Mouse (Mus musculus) intestine, postnatal 0 days (tissue): Measurements from ENCODE around the gene Tnip2. TPM values are rescaled to one million over a fixed set of nuclear protein-coding genes. Genes with fewer than 3 reads are reported as not detected.

Source experiments
- ATAC-seq: fragments of 200-750 bp; cut with Nextera tagmentation; 2 replicates; pipeline ENCODE4 v1.8.0; 2017; ENCODE audit warnings: mild to moderate bottlenecking, moderate TSS enrichment, moderate library complexity
- H3K27ac ChIP-seq: fragments of 300-500 bp; sonication (generic); 2 replicates; pipeline ENCODE4 v1.5.1; 2014; ENCODE audit warnings: mild to moderate bottlenecking, low read depth, low read length, moderate library complexity
- H3K27me3 ChIP-seq: fragments of 300-500 bp; sonication (generic); replicated peaks from 2 replicates; pipeline ENCODE4 v1.6.1; 2014; ENCODE audit warnings: low read length, mixed read lengths; ENCODE audit not compliant: control insufficient read depth, insufficient read depth
- H3K36me3 ChIP-seq: fragments of 300-500 bp; sonication (generic); 2 replicates; pipeline ENCODE4 v1.6.1; 2014; ENCODE audit warnings: mild to moderate bottlenecking, moderate library complexity; ENCODE audit not compliant: control insufficient read depth, insufficient read depth
- H3K4me1 ChIP-seq: fragments of 300-500 bp; sonication (generic); replicated peaks from 2 replicates; pipeline ENCODE4 v1.6.1; 2014; ENCODE audit warnings: antibody characterized with exemption, low read length, mixed read lengths; ENCODE audit not compliant: control insufficient read depth, insufficient read depth
- H3K4me2 ChIP-seq: fragments of 300-500 bp; sonication (generic); replicated peaks from 2 replicates; pipeline ENCODE4 v1.6.1; 2014; ENCODE audit warnings: low read depth, mild to moderate bottlenecking, moderate library complexity
- H3K4me3 ChIP-seq: fragments of 300-500 bp; sonication (generic); 2 replicates; pipeline ENCODE4 v1.5.1; 2014; ENCODE audit warnings: low read depth, low read length
- H3K9ac ChIP-seq: fragments of 300-500 bp; sonication (generic); 2 replicates; pipeline ENCODE4 v1.6.1; 2014; ENCODE audit warnings: mild to moderate bottlenecking, low read depth, low read length
- H3K9me3 ChIP-seq: fragments of 300-500 bp; sonication (generic); 2 replicates; pipeline ENCODE4 v1.6.1; 2016; ENCODE audit warnings: mixed run types; ENCODE audit not compliant: control insufficient read depth
- CTCF ChIP-seq: sonication (generic); IDR thresholded peaks from 2 replicates; pipeline ENCODE4 v1.5.1; 2016; ENCODE audit warnings: low read depth, mild to moderate bottlenecking, control low read depth, antibody characterized with exemption, moderate library complexity
- WGBS: fragments of 180-500 bp; shearing (Covaris S2); extraction: QIAGEN DNeasy Blood & Tissue Kit; methylation state at CpG from one replicate; pipeline ENCODE4 v1.1.7; 2014; 5-methylcytosine and 5-hydroxymethylcytosine counted together
- polyA plus RNA-seq: library from polyadenylated mRNA; unstranded; fragments of >200 nt; fragmentation: Nextera tagmentation; extraction: Ambion mirVana; gene quantifications from 2 replicates; pipeline ENCODE4 v1.2.1, GENCODE M21; 2015

The Tnip2 gene
- 8.9 and 10.3 TPM in 2 replicates for polyA plus RNA-seq

- no peaks in the 10 kb centered on the region for H3K27me3 ChIP-seq
- H3K4me2 ChIP-seq: peak within 1 kb of the TSS; percentile 92
- WGBS: under 1% methylated on average over 62 of the region's 64 CpGs
- H3K36me3 ChIP-seq: no peaks in the 10 kb centered on the region
- peak within 1 kb of the TSS; percentile 78 for H3K9ac ChIP-seq
- peak within 1 kb of the TSS; percentile 68 for H3K27ac ChIP-seq
- H3K4me3 ChIP-seq: peak within 1 kb of the TSS; percentile 78
- H3K4me1 ChIP-seq: peaks cover 5% of the 10 kb centered on the region
- H3K9me3 ChIP-seq: no peaks in the 10 kb centered on the region
- no peak for TF ChIP-seq CTCF
- peak; percentile 98 for ATAC-seq
Observed at GRCm38 (mm10) chr5:34513466-34514217, at the start of gene Tnip2. TSS of gene Tnip2 (minus strand) at chr5:34513991.

GRCm38 (mm10) chr5:34551821-34552220 lies 38.0 kb upstream of the Tnip2 start:
- TF ChIP-seq CTCF: no peak
- WGBS: 93% methylated on average over 4 of the region's 4 CpGs
- peaks cover 3% of the 10 kb centered on the region; the same call in 1 of the 2 replicates for H3K4me1 ChIP-seq
- H3K9me3 ChIP-seq: no peaks in the 10 kb centered on the region
- no peak for ATAC-seq
- peaks cover 26% of the 10 kb centered on the region for H3K36me3 ChIP-seq
- H3K9ac ChIP-seq: no peak overlapping the region
- no peak overlapping the region for H3K4me2 ChIP-seq
- H3K27ac ChIP-seq: no peak overlapping the region
- H3K27me3 ChIP-seq: peaks cover 7% of the 10 kb centered on the region; the same call in 1 of the 2 replicates
- H3K4me3 ChIP-seq: no peak overlapping the region

GRCm38 (mm10) chr5:34550251-34550650 lies 36.5 kb upstream of the Tnip2 start:
- Histone ChIP-seq H3K27ac (no peak overlapping the region), H3K27me3 (peaks cover 2% of the 10 kb centered on the region; the same call in 1 of the 2 replicates), H3K4me1 (peaks cover 3% of the 10 kb centered on the region; the same call in 1 of the 2 replicates), H3K9me3 (no peaks in the 10 kb centered on the region), H3K36me3 (peaks cover 11% of the 10 kb centered on the region), H3K4me3 (peak overlapping the region; percentile 74), H3K9ac (no peak overlapping the region), H3K4me2 (peak overlapping the region; percentile 99)
- no peak for TF ChIP-seq CTCF
- ATAC-seq: no peak
- 35% methylated on average over 6 of the region's 6 CpGs for WGBS

- Histone ChIP-seq H3K27me3 (no peaks in the 10 kb centered on the region), H3K36me3 (peaks cover 9% of the 10 kb centered on the region; the same call in 1 of the 2 replicates), H3K9ac (peak overlapping the region; percentile 80), H3K4me3 (peak overlapping the region; percentile 74), H3K4me2 (peak overlapping the region; percentile 99), H3K27ac (no peak overlapping the region; the same call in 1 of the 2 replicates), H3K9me3 (no peaks in the 10 kb centered on the region), H3K4me1 (peaks cover 3% of the 10 kb centered on the region; the same call in 1 of the 2 replicates)
- TF ChIP-seq CTCF: no peak
- under 1% methylated on average over 47 of the region's 49 CpGs for WGBS
- ATAC-seq: peak; percentile 68
Observed at GRCm38 (mm10) chr5:34549483-34550221, 35.9 kb upstream of the Tnip2 start.

GRCm38 (mm10) chr5:34549135-34549482 lies 35.3 kb upstream of the Tnip2 start:
- peak; percentile 20 for ATAC-seq
- peaks cover 9% of the 10 kb centered on the region; the same call in 1 of the 2 replicates for H3K36me3 ChIP-seq
- TF ChIP-seq CTCF: no peak
- H3K4me2 ChIP-seq: peak overlapping the region; percentile 99
- H3K27ac ChIP-seq: no peak overlapping the region
- H3K9me3 ChIP-seq: no peaks in the 10 kb centered on the region
- H3K9ac ChIP-seq: peak overlapping the region; percentile 80; the same call in 1 of the 2 replicates
- peak overlapping the region; percentile 74 for H3K4me3 ChIP-seq
- no peaks in the 10 kb centered on the region for H3K27me3 ChIP-seq
- H3K4me1 ChIP-seq: peaks cover 3% of the 10 kb centered on the region; the same call in 1 of the 2 replicates
- 18% methylated on average over 8 of the region's 8 CpGs for WGBS

GRCm38 (mm10) chr5:34547410-34547809 lies 33.6 kb upstream of the Tnip2 start:
- no peaks in the 10 kb centered on the region for H3K27me3 ChIP-seq
- no peak overlapping the region for H3K27ac ChIP-seq
- peak; percentile 81 for TF ChIP-seq CTCF
- no peak overlapping the region for H3K4me2 ChIP-seq
- H3K9me3 ChIP-seq: no peaks in the 10 kb centered on the region
- no peak for ATAC-seq
- H3K4me1 ChIP-seq: peaks cover 3% of the 10 kb centered on the region; the same call in 1 of the 2 replicates
- H3K36me3 ChIP-seq: peaks cover under 1% of the 10 kb centered on the region; the same call in 1 of the 2 replicates
- H3K9ac ChIP-seq: no peak overlapping the region
- no peak overlapping the region for H3K4me3 ChIP-seq
